Mouse (Mus musculus) heart, embryonic 12.5 days (tissue): ENCODE measurements at regions not wholly inside any gene's neighbourhood (a gene's known extent, or its start where the extent isn't known, plus 50 kb on each side); places are given as distances from the start of the nearest gene placed in this dataset.
A peak's percentile ranks its signal among the peaks of the same experiment; 100 is the strongest.

Experiments
- ATAC-seq: fragments of 200-750 bp; cut with Nextera tagmentation; 2 replicates; pipeline ENCODE4 v1.8.0; 2017; ENCODE audit warnings: moderate TSS enrichment, moderate library complexity; ENCODE audit not compliant: insufficient number of reproducible peaks, low FRiP score
- H3K27ac ChIP-seq: fragments of 300-500 bp; sonication (generic); 2 replicates; pipeline ENCODE4 v1.5.1; 2016; ENCODE audit warnings: mild to moderate bottlenecking, moderate library complexity; ENCODE audit not compliant: poor library complexity, severe bottlenecking
- H3K27me3 ChIP-seq: fragments of 300-500 bp; sonication (generic); replicated peaks from 2 replicates; pipeline ENCODE4 v1.6.1; 2016; ENCODE audit warnings: mild to moderate bottlenecking, moderate library complexity
- H3K36me3 ChIP-seq: fragments of 300-500 bp; sonication (generic); 2 replicates; pipeline ENCODE4 v1.6.1; 2016; ENCODE audit warnings: mild to moderate bottlenecking, moderate library complexity
- H3K4me1 ChIP-seq: fragments of 300-500 bp; sonication (generic); replicated peaks from 2 replicates; pipeline ENCODE4 v1.6.1; 2016; ENCODE audit warnings: mild to moderate bottlenecking
- H3K4me2 ChIP-seq: fragments of 300-500 bp; sonication (generic); 2 replicates; pipeline ENCODE4 v1.6.1; 2016; ENCODE audit warnings: mild to moderate bottlenecking, moderate library complexity
- H3K4me3 ChIP-seq: fragments of 300-500 bp; sonication (generic); 2 replicates; pipeline ENCODE4 v1.5.1; 2016; ENCODE audit warnings: mild to moderate bottlenecking
- H3K9ac ChIP-seq: fragments of 300-500 bp; sonication (generic); 2 replicates; pipeline ENCODE4 v1.6.1; 2016; ENCODE audit warnings: mild to moderate bottlenecking, moderate library complexity
- H3K9me3 ChIP-seq: fragments of 300-500 bp; sonication (generic); replicated peaks from 2 replicates; pipeline ENCODE4 v1.6.1; 2016; ENCODE audit warnings: mild to moderate bottlenecking, moderate library complexity
- WGBS: fragments of 180-500 bp; shearing (Covaris S2); methylation state at CpG from one replicate; pipeline ENCODE4 v1.1.7; 2016; 5-methylcytosine and 5-hydroxymethylcytosine counted together

DNA sequence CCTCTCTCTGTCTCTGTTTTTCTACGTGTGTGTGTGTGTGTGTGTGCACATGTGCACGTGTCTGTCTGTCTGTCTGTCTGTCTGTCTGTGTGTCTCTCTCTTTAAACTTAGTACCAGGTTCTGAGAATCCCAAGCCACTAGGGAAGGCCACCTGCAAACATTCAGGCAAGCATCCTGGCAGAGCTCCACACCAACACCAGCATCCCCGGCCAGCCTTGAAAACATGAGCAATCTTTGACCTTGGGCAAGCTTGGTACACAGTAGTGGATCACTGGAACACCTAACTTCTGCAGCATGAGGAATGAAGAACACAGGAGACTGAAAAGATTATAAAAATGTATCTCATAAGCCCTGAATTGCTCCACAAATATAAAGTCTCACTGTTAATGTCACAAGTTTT, 359.0 kb upstream of the Smim15 start:
- Histone ChIP-seq H3K9ac (no peak overlapping the region), H3K9me3 (no peaks in the 10 kb centered on the region), H3K27ac (no peak overlapping the region), H3K27me3 (0 out of 2 replicates have a peak, but pooled peaks cover 4% of the 10 kb centered on the region), H3K4me2 (no peak overlapping the region), H3K36me3 (no peaks in the 10 kb centered on the region), H3K4me3 (no peak overlapping the region), H3K4me1 (peaks cover 7% of the 10 kb centered on the region; the same call in 1 of the 2 replicates)
- ATAC-seq: no peak
- WGBS: 67% methylated on average over 3 of the region's 3 CpGs

GRCm38 (mm10) chr13:107683909-107684308, 360.3 kb upstream of the Smim15 start:
- Histone ChIP-seq H3K36me3 (no peaks in the 10 kb centered on the region), H3K9me3 (no peaks in the 10 kb centered on the region), H3K27me3 (0 out of 2 replicates have a peak, but pooled peaks cover 4% of the 10 kb centered on the region), H3K9ac (no peak overlapping the region), H3K4me3 (no peak overlapping the region), H3K4me1 (peaks cover 4% of the 10 kb centered on the region; the same call in 1 of the 2 replicates), H3K4me2 (no peak overlapping the region), H3K27ac (no peak overlapping the region)
- WGBS: 86% methylated on average over 3 of the region's 3 CpGs
- ATAC-seq: no peak

GRCm38 (mm10) chr13:107681719-107682118, 362.5 kb upstream of the Smim15 start:
- H3K4me2 ChIP-seq: no peak overlapping the region
- H3K27ac ChIP-seq: no peak overlapping the region
- ATAC-seq: no peak
- no peaks in the 10 kb centered on the region for H3K36me3 ChIP-seq
- no peaks in the 10 kb centered on the region for H3K27me3 ChIP-seq
- peaks cover 5% of the 10 kb centered on the region for H3K4me1 ChIP-seq
- H3K9ac ChIP-seq: no peak overlapping the region
- 66% methylated on average over 5 of the region's 5 CpGs for WGBS
- H3K4me3 ChIP-seq: no peak overlapping the region
- no peaks in the 10 kb centered on the region for H3K9me3 ChIP-seq

- H3K4me2 ChIP-seq: no peak overlapping the region
- no peaks in the 10 kb centered on the region for H3K9me3 ChIP-seq
- H3K27ac ChIP-seq: no peak overlapping the region
- no peak for ATAC-seq
- H3K27me3 ChIP-seq: no peaks in the 10 kb centered on the region
- no peak overlapping the region for H3K4me3 ChIP-seq
- H3K4me1 ChIP-seq: peaks cover 11% of the 10 kb centered on the region
- H3K36me3 ChIP-seq: no peaks in the 10 kb centered on the region
- H3K9ac ChIP-seq: no peak overlapping the region
Observed at GRCm38 (mm10) chr13:107678860-107679259, 365.4 kb upstream of the Smim15 start.

DNA sequence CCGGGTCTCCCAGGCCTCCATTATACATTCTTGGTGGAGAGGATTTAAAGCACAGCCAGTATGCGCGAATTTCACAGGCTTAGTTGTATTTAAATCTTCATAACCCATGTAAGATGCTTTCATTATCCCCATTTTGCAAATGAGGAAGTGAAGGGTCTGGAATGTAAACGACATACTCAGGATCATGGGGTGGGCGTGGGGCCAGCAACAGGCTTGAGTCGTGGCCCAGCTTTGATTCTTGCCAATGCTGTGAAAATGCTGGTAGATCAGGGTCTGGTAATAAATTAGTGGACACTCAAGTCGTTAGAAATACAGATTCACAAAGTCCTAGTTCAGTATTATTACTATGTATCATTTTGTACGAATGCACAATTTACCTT, 367.2 kb upstream of the Smim15 start:
- Histone ChIP-seq H3K4me2 (peak overlapping the region; percentile 40; the same call in 1 of the 2 replicates), H3K9ac (no peak overlapping the region), H3K4me1 (peaks cover 11% of the 10 kb centered on the region), H3K4me3 (no peak overlapping the region), H3K36me3 (no peaks in the 10 kb centered on the region), H3K27ac (peak overlapping the region; percentile 42), H3K27me3 (no peaks in the 10 kb centered on the region; the same call in 1 of the 2 replicates), H3K9me3 (no peaks in the 10 kb centered on the region)
- WGBS: 60% methylated on average over 8 of the region's 8 CpGs
- ATAC-seq: no peak

DNA sequence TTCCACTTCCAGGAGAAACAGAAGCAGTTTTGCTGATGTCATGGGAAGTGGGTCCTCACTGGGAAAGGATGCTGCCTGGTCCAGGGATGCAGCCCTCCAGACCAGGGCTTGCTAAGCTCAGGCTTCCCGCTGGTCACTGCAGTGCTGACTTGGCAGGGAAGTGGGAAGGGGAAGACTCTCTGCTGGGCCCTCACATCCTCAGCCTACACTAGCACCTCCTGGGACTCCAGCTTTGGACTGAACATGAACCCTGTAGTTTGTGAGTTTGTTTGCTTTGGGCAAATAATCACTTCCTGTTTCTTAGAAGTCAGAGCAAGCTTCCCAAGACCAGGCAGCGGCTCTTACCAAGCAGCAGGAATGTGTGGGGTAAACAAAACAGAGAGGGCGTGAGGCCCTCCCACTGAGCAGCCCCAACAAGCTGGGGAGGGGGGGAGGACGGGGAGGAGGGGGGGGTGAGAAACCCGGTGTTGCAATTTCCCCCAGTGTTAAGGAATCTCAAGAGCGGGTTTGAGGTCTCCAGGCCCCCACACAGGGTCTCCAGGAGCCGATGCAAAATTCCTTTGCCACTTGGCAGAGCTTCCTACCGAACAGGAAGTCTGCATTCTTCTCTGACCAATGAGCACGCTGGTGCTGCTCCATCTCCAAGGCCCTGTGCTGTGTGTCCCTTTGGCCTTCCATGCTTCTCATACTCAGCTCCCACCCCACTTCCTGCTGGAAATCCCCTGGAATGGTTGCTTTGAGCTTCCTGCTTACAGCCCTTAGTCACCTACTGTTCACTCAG, 367.7 kb upstream of the Smim15 start:
- peak; percentile 84 for ATAC-seq
- H3K9ac ChIP-seq: no peak overlapping the region
- peak overlapping the region; percentile 42 for H3K27ac ChIP-seq
- peaks cover 11% of the 10 kb centered on the region for H3K4me1 ChIP-seq
- H3K4me2 ChIP-seq: peak overlapping the region; percentile 40
- H3K9me3 ChIP-seq: no peaks in the 10 kb centered on the region
- H3K36me3 ChIP-seq: no peaks in the 10 kb centered on the region
- H3K4me3 ChIP-seq: no peak overlapping the region
- no peaks in the 10 kb centered on the region; the same call in 1 of the 2 replicates for H3K27me3 ChIP-seq
- 7% methylated on average over 9 of the region's 9 CpGs for WGBS

DNA sequence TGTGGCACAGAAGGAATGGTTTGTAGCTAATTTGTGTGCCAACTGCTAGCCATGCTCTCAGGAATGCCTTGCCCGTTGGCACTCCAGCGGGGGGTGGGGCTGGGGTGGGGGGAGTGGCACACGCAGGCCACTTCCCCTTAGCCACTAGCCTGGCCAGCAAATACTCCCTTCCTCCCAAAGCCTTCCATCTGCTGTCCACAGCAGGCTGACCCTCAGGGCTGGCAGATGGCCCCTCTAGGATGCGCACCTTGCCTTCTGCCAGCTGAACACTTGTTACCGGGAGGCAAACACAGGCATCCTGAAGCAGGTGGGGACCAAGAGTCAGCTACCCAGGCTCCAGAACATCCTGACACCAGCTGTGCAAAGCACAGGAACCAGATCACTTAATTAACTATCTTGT, 372.1 kb upstream of the Smim15 start:
- WGBS: 81% methylated on average over 5 of the region's 5 CpGs
- Histone ChIP-seq H3K9me3 (no peaks in the 10 kb centered on the region), H3K4me3 (no peak overlapping the region), H3K27ac (no peak overlapping the region), H3K4me2 (no peak overlapping the region), H3K27me3 (peaks cover 4% of the 10 kb centered on the region; the same call in 1 of the 2 replicates), H3K36me3 (no peaks in the 10 kb centered on the region), H3K4me1 (peaks cover 11% of the 10 kb centered on the region), H3K9ac (no peak overlapping the region)
- no peak for ATAC-seq

- 58% methylated on average over 4 of the region's 5 CpGs for WGBS
- H3K4me3 ChIP-seq: no peak overlapping the region
- H3K4me2 ChIP-seq: no peak overlapping the region
- H3K27me3 ChIP-seq: peaks cover 22% of the 10 kb centered on the region
- no peaks in the 10 kb centered on the region for H3K9me3 ChIP-seq
- H3K4me1 ChIP-seq: peaks cover 8% of the 10 kb centered on the region
- H3K36me3 ChIP-seq: no peaks in the 10 kb centered on the region
- ATAC-seq: no peak
- no peak overlapping the region for H3K9ac ChIP-seq
- no peak overlapping the region for H3K27ac ChIP-seq
Observed at GRCm38 (mm10) chr13:107668509-107668908, 375.7 kb upstream of the Smim15 start.

DNA sequence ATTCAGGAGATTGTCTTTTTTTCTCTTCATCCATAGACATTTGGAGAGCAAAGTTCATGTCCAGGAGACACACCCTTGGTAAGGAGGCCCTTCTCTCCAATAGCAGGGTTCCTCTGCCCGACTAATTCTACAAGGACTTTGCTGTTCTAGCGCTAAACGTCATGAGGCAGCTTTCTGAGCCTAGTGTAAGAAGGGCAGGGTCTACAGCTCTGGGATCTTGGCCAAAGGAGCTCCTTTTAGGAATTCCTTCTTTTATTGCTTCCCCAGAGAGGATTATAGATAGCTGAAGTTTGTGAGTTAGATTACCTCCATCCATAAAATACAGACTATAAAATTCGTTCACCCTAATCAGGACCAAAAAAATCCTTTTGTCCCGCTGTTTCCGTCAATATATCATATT, 378.5 kb upstream of the Smim15 start:
- WGBS: 78% methylated on average over 6 of the region's 6 CpGs
- Histone ChIP-seq H3K36me3 (no peaks in the 10 kb centered on the region), H3K4me1 (peaks cover 9% of the 10 kb centered on the region), H3K4me3 (no peak overlapping the region), H3K4me2 (no peak overlapping the region), H3K9ac (no peak overlapping the region), H3K9me3 (no peaks in the 10 kb centered on the region), H3K27me3 (peaks cover 29% of the 10 kb centered on the region), H3K27ac (no peak overlapping the region)
- ATAC-seq: no peak

GRCm38 (mm10) chr13:107664197-107664596, 380.0 kb upstream of the Smim15 start:
- H3K9me3 ChIP-seq: no peaks in the 10 kb centered on the region
- peaks cover 9% of the 10 kb centered on the region for H3K4me1 ChIP-seq
- H3K4me2 ChIP-seq: no peak overlapping the region
- ATAC-seq: no peak
- WGBS: 61% methylated on average over 8 of the region's 8 CpGs
- H3K27ac ChIP-seq: no peak overlapping the region
- H3K27me3 ChIP-seq: peaks cover 29% of the 10 kb centered on the region
- H3K9ac ChIP-seq: no peak overlapping the region
- H3K36me3 ChIP-seq: no peaks in the 10 kb centered on the region
- no peak overlapping the region for H3K4me3 ChIP-seq

DNA sequence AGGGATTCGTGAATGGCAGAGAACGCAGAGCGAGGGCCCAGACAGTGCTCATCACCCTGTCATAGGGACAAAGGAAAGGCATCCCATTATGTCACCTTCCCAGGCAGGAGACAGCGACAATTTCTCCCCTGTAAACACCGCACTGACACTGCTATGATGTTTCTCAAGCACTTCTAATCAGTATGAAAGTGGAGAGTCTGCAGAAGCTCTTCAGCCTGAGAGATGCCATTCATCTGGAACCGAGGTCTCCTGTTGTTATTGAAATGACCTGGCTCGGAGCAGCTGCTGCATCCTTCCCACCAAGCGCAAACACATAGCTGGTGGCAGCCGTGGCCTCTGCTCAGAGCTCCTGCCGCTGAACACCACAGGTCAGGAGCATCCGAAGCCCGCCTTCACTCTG, 380.5 kb upstream of the Smim15 start:
- Histone ChIP-seq H3K4me3 (no peak overlapping the region), H3K4me1 (peaks cover 9% of the 10 kb centered on the region), H3K27ac (no peak overlapping the region), H3K27me3 (peaks cover 34% of the 10 kb centered on the region), H3K4me2 (no peak overlapping the region), H3K9me3 (no peaks in the 10 kb centered on the region), H3K36me3 (no peaks in the 10 kb centered on the region), H3K9ac (no peak overlapping the region)
- WGBS: 17% methylated on average over 12 of the region's 12 CpGs
- no peak for ATAC-seq

DNA sequence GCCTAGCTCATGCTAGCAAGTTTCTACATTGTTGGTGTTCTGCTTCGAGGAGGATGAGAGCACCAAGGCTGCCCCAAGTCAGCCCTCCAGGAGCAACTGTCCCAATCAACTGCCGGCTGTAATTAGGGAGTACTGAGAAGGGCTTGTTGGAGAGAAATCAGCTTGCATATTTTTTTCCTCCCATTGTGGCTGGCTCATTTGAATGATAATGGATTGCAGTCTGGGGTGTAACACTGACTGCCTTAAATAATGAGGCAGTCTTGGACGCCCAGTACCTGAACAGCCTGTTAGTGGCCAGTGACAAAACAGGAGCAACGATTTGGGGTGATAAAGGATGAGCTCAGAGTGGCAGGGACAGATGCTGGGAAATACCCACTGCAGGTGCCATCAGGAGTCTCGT, 382.8 kb upstream of the Smim15 start:
- Histone ChIP-seq H3K4me2 (no peak overlapping the region), H3K27me3 (peaks cover 37% of the 10 kb centered on the region), H3K9me3 (no peaks in the 10 kb centered on the region), H3K4me1 (peaks cover 9% of the 10 kb centered on the region), H3K36me3 (no peaks in the 10 kb centered on the region), H3K9ac (no peak overlapping the region), H3K4me3 (no peak overlapping the region), H3K27ac (no peak overlapping the region)
- no peak for ATAC-seq
- 37% methylated on average over 5 of the region's 5 CpGs for WGBS
